Mouse (Mus musculus) liver, adult 2 months (tissue): Measurements from ENCODE around the gene Axl.

Experiments used
- CTCF ChIP-seq: fragments of 200-500 bp; IDR thresholded peaks from 2 replicates; pipeline ENCODE4 v1.5.1; 2011; ENCODE audit warnings: low read depth, low read length, control low read depth
- POLR2A ChIP-seq: fragments of 200-500 bp; IDR thresholded peaks from 2 replicates; pipeline ENCODE4 v1.6.1; 2011; ENCODE audit warnings: low read length, control low read depth; ENCODE audit not compliant: insufficient read depth; ENCODE audit errors: extremely low read depth

DNA sequence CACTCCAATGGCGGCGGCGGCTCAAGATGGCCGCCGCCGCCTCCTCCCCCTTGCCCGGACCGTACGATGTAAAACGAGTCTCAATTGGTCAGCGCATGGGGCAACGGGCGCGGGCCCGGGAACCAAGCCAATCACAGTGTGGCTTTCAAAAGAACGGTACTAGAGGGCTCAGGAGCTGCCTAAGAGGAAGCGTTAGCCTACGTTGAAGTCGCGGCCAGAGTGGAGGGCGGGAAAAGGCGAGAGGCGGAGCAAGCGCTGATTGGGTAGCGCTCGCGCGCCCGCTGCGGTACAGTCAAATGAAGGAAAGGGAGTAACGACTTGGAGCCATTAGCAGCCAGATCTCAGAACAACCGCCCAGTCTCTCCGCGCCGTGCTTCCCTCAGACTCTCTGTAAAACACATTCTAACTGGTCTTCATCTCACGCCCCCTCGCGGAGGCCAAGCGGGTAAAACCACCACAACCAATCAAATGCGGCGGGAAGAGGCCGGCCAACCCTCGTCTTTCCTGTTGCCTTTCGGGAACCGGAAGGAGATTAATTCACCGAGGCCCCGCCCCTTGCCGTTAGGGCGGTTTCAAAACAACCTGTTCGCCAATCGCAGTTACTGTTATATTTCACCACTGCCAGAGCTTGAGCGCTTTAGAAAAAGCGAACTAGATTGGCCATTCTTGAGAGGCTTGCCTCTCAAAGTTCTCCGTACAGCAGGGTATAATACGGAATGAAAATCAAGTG lies 33.6 kb downstream of the Axl start, which contains the start of gene Hnrnpul1:
- TF ChIP-seq CTCF (peak; percentile 51), POLR2A (no peak)
